ENCODE assay signal across 20 mouse cellular contexts in genomic region chr11:42609128-42609763, GRCm38 (mm10).
A peak's percentile ranks its signal among the peaks of the same experiment; 100 is the strongest.
DNase-seq lines count a peak whose midpoint lies in the region.
"Had no signal": no experiment of that assay in that cellular context is flagged by ENCODE, and none has a peak within 500 bp of the region (broad histone marks: within the 10 kb centered on the region; RNA-seq: fewer than 3 reads in every experiment).

No protein-coding gene starts in this region.

- intact Hi-C loops in left cerebral cortex, postnatal 10 days (cut with DNase I): no loop called here

- DNase-seq in frontal cortex, adult 2 months (ENCODE audit: extremely low spot score in 1 of 2, low spot score in 1 of 2): peak; percentile 31 to 50
- DNase-seq in frontal cortex, postnatal 10 days (ENCODE audit: low spot score in 2 of 2): no peak
- DNase-seq in left cerebral cortex, adult 9 months (ENCODE audit: low spot score in 2 of 2): peak; percentile 27
- DNase-seq in left cerebral cortex, postnatal 10 days (ENCODE audit: extremely low spot score in 1 of 2, low spot score in 2 of 2): no peak
- peak; percentile 75 for DNase-seq in brain, adult 2 months (ENCODE audit: low read depth, low spot score)
- no peak for DNase-seq in cerebellum, adult 9-10 months
- no peak for DNase-seq in cerebellum, adult 11 months
- DNase-seq: adrenal gland, postnatal 10 days; B cell, adult 2 months; cerebellum, adult 11-12 months; cerebellum, postnatal 10 days; gastrocnemius, postnatal 10 days; heart, postnatal 10 days; kidney, adult 11 months; kidney, postnatal 14 days; liver; lung, adult 2 months; lung, postnatal 10 days; right cerebral cortex, postnatal 14 days; thymus, postnatal 4 days had no signal

Comparison
In these comparisons a context has a peak if more than half of its experiments do, and no peak if none do; other contexts are left out.
1. DNase-seq: peak in frontal cortex, adult 2 months (2 of 2), left cerebral cortex, adult 9 months (2 of 2) and brain, adult 2 months (single experiment); none in frontal cortex, postnatal 10 days (0 of 2), left cerebral cortex, postnatal 10 days (0 of 2), cerebellum, adult 9-10 months (single experiment) and cerebellum, adult 11 months (single experiment).